Mouse (Mus musculus) forebrain, embryonic 10.5 days (tissue): Measurements from ENCODE around the gene Sh3kbp1. TPM values are rescaled to one million over a fixed set of nuclear protein-coding genes. Genes with fewer than 3 reads are reported as not detected.
A peak's percentile ranks its signal among the peaks of the same experiment; 100 is the strongest.

Experiments used
- DNase-seq: peaks from one replicate; pipeline ENCODE4 v3.0.0-alpha.2; 2017; ENCODE audit warnings: low spot score; ENCODE audit errors: extremely low spot score
- H3K27ac ChIP-seq: fragments of 300-500 bp; sonication (generic); 2 replicates; pipeline ENCODE4 v1.5.1; 2016; ENCODE audit warnings: mild to moderate bottlenecking
- H3K27me3 ChIP-seq: fragments of 300-500 bp; sonication (generic); 2 replicates; pipeline ENCODE4 v1.6.1; 2016; ENCODE audit warnings: mild to moderate bottlenecking; ENCODE audit not compliant: poor library complexity, severe bottlenecking
- H3K36me3 ChIP-seq: fragments of 300-500 bp; sonication (generic); replicated peaks from 2 replicates; pipeline ENCODE4 v1.6.1; 2016; ENCODE audit warnings: mild to moderate bottlenecking, moderate library complexity
- H3K4me1 ChIP-seq: fragments of 300-500 bp; sonication (generic); 2 replicates; pipeline ENCODE4 v1.6.1; 2016
- H3K4me3 ChIP-seq: fragments of 300-500 bp; sonication (generic); 2 replicates; pipeline ENCODE4 v1.5.1; 2016; ENCODE audit warnings: mild to moderate bottlenecking, moderate library complexity
- H3K9me3 ChIP-seq: fragments of 300-500 bp; sonication (generic); 2 replicates; pipeline ENCODE4 v1.6.1; 2016; ENCODE audit warnings: mild to moderate bottlenecking, moderate library complexity
- WGBS: fragments of 180-500 bp; shearing (Covaris S2); methylation state at CpG from one replicate; pipeline ENCODE4 v1.1.7; 2016; 5-methylcytosine and 5-hydroxymethylcytosine counted together
- polyA plus RNA-seq: library from polyadenylated mRNA; unstranded; fragments of >200 nt; fragmentation: Nextera tagmentation; extraction: Ambion mirVana; gene quantifications from 2 replicates; pipeline ENCODE4 v1.2.1, GENCODE M21; 2016

Gene Sh3kbp1
- polyA plus RNA-seq, 1 experiment from 2014 or later = 16.5 TPM

DNA sequence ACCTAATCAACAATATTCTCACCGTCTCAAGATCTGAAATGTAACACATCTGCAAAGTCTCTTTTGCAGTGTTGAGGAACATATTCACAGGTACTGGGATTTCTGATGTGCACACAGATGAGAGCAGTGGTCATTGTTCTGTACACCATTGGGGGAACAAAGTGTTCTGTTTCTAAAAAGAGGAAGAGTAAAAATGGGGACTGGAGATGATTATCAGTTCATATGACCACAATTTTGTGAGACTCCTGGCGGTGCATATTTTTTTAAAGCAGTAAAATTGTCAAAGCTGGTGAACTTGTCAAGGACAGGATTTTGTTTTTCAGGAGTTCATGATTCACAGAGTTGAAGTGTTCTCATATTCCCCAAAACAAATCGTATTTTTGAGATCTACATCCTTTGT, 18.2 kb downstream of the Sh3kbp1 start:
- H3K4me1 ChIP-seq = peaks cover under 1% of the 10 kb centered on the region; the same call in 1 of the 2 replicates
- WGBS = 96% methylated on average over 3 of the region's 3 CpGs
- H3K9me3 ChIP-seq = no peaks in the 10 kb centered on the region
- no peak for DNase-seq
- H3K27me3 ChIP-seq = peaks cover 86% of the 10 kb centered on the region
- H3K4me3 ChIP-seq = no peak overlapping the region
- no peaks in the 10 kb centered on the region for H3K36me3 ChIP-seq
- no peak overlapping the region for H3K27ac ChIP-seq

GRCm38 (mm10) chrX:159647564-159647963, 20.5 kb downstream of the Sh3kbp1 start:
- Histone ChIP-seq H3K4me3 (no peak overlapping the region), H3K27me3 (peaks cover 87% of the 10 kb centered on the region), H3K27ac (no peak overlapping the region), H3K36me3 (no peaks in the 10 kb centered on the region), H3K4me1 (peaks cover 6% of the 10 kb centered on the region; the same call in 1 of the 2 replicates), H3K9me3 (no peaks in the 10 kb centered on the region)
- WGBS = 90% methylated on average over 5 of the region's 5 CpGs
- no peak for DNase-seq

DNA sequence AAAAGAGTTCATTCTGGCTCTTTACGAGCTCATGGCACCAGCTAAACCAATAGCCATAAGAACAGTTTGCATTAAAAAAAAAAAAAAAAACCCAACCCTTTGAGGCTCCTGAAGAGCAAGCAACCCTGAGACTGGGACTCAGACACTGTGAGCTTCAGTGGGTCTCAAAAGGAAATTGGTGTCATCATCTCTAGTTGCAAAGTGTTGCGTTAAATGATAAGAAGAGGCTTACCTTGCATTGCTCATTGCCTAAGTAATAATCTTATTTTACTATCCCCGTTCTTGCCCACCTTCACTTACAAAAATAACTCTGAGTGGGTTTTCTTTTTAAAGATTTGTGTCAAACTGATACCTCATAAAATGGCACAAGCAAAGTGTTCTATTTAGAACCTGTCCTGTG, 21.5 kb downstream of the Sh3kbp1 start:
- H3K4me1 ChIP-seq = peaks cover 6% of the 10 kb centered on the region; the same call in 1 of the 2 replicates
- DNase-seq = no peak
- H3K27ac ChIP-seq = no peak overlapping the region
- H3K36me3 ChIP-seq = no peaks in the 10 kb centered on the region
- H3K9me3 ChIP-seq = no peaks in the 10 kb centered on the region
- no peak overlapping the region for H3K4me3 ChIP-seq
- 91% methylated on average over 3 of the region's 3 CpGs for WGBS
- peaks cover 80% of the 10 kb centered on the region for H3K27me3 ChIP-seq

DNA sequence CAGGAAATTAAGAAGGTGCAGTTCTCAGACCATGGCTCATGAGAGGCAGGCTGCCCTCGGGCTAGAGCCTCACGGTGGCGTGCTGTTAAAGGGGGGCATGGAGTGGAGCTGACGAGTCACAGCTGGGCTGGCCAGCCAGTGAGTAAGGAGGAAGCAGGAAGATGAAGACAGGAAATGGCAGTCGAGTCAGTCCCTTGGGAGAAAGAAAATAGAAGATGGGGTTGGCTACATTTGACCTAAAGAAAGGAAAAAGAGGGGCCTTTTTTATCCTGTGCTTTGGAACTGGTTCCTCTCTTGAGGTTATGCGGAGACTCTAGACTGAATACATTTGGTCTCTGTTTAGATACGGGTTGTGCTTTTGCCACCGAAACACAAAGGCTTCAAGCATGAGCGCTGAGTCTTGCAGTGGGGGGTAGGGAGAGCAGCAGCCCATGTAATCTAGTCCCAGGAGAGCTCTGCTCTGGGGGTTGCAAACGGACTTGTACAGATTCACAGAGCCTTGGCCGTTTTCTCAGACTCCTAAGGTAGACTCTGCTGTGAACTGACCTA, 23.1 kb downstream of the Sh3kbp1 start:
- peak overlapping the region; percentile 40; the same call in 1 of the 2 replicates for H3K27ac ChIP-seq
- no peaks in the 10 kb centered on the region for H3K9me3 ChIP-seq
- no peaks in the 10 kb centered on the region for H3K36me3 ChIP-seq
- peaks cover 6% of the 10 kb centered on the region; the same call in 1 of the 2 replicates for H3K4me1 ChIP-seq
- no peak for DNase-seq
- no peak overlapping the region for H3K4me3 ChIP-seq
- H3K27me3 ChIP-seq = peaks cover 80% of the 10 kb centered on the region
- whole genome bisulfite sequencing = 62% methylated on average over 11 of the region's 11 CpGs

DNA sequence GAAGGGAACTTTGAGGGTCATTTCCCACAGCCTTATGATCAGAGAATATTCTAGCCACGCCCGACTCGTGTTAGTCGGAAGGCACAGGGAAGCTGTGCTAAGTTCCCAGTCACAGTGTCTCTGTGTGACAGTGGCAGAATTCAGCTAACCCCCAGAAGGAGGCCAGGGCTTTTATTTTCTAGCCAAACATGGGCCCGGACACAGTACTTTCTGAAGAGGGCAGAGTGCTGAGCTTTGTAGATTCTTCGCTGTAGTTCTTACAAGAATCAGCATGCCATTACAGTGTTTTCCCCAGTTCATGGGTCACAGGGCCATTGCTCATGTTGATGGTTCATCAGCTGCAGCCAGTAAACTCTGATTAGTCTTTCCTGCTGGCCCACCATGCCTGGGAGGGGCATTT, 23.7 kb downstream of the Sh3kbp1 start:
- Histone ChIP-seq H3K27me3 (peaks cover 80% of the 10 kb centered on the region), H3K4me1 (peaks cover 6% of the 10 kb centered on the region; the same call in 1 of the 2 replicates), H3K4me3 (no peak overlapping the region), H3K9me3 (no peaks in the 10 kb centered on the region), H3K36me3 (no peaks in the 10 kb centered on the region), H3K27ac (no peak overlapping the region)
- WGBS = 87% methylated on average over 6 of the region's 6 CpGs
- DNase-seq = no peak

DNA sequence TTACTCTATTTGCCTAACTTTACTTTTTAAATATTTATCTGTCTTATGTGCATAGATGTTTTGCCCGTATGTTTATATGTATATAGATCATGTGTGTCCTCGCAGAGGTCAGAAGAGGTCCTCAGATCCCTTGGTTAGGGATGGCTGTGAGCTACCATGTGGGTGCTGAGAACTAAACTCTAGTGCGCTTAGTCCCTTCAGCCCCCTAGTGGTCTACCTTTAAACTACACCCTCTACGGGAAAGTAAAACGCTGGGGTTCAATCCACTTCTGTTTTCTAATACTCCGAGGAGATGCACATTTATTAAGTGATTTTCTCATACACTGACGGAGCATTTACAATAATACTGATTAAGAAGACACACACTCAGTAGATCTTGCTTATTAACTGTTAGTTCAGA, 44.3 kb downstream of the Sh3kbp1 start:
- Histone ChIP-seq H3K9me3 (no peaks in the 10 kb centered on the region), H3K4me3 (no peak overlapping the region), H3K4me1 (0 out of 2 replicates have a peak, but pooled peaks cover 3% of the 10 kb centered on the region), H3K36me3 (no peaks in the 10 kb centered on the region), H3K27ac (no peak overlapping the region), H3K27me3 (peaks cover 53% of the 10 kb centered on the region)
- 83% methylated on average over 7 of the region's 7 CpGs for WGBS
- DNase-seq = no peak

DNA sequence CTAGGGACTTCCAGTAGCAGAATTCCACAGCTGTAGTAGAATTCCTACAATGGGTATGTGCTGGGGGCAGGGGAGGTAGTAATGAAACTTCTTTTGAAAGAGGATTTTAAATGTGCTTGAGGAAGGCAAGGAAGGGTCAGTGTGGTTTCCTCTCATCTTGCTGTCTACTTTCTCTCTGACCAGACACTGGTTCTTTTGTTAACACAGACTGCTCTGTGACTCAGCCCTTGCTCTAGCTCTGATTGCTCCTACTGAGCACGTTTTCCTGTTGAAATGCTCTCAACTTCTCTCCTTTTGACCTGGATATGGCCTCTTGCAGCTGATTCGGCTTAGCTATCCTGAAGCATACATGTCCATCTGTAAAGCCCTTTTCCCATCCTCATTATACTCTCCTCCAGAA, 45.4 kb downstream of the Sh3kbp1 start:
- no peak for DNase-seq
- Histone ChIP-seq H3K36me3 (no peaks in the 10 kb centered on the region), H3K4me3 (no peak overlapping the region), H3K9me3 (no peaks in the 10 kb centered on the region), H3K4me1 (0 out of 2 replicates have a peak, but pooled peaks cover 3% of the 10 kb centered on the region), H3K27ac (no peak overlapping the region), H3K27me3 (peaks cover 64% of the 10 kb centered on the region)
- WGBS = 58% methylated on average over 2 of the region's 2 CpGs

DNA sequence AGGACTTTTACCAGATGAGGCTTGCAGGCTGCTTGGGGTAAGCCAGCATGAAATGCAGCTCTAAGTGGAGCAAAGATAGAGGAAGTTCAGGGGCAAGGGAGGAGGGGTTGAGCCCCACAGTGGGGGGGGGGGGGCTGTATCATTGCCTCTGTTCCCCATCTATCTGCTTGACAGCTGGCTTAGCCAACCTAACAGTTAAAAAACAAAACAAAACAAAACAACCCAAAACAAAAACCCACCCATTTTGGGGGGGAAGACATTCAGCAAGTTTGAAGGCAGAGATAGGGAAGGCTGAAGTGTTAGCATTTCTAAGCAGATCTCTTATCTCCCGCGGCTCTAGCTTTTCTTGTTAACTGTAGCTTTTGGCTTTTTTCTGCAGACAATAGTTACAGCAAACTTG, 49.2 kb downstream of the Sh3kbp1 start:
- Histone ChIP-seq H3K36me3 (no peaks in the 10 kb centered on the region), H3K27ac (no peak overlapping the region), H3K4me3 (no peak overlapping the region), H3K27me3 (peaks cover 89% of the 10 kb centered on the region), H3K4me1 (0 out of 2 replicates have a peak, but pooled peaks cover 3% of the 10 kb centered on the region), H3K9me3 (no peaks in the 10 kb centered on the region)
- WGBS = 45% methylated on average over 2 of the region's 2 CpGs
- DNase-seq = no peak

DNA sequence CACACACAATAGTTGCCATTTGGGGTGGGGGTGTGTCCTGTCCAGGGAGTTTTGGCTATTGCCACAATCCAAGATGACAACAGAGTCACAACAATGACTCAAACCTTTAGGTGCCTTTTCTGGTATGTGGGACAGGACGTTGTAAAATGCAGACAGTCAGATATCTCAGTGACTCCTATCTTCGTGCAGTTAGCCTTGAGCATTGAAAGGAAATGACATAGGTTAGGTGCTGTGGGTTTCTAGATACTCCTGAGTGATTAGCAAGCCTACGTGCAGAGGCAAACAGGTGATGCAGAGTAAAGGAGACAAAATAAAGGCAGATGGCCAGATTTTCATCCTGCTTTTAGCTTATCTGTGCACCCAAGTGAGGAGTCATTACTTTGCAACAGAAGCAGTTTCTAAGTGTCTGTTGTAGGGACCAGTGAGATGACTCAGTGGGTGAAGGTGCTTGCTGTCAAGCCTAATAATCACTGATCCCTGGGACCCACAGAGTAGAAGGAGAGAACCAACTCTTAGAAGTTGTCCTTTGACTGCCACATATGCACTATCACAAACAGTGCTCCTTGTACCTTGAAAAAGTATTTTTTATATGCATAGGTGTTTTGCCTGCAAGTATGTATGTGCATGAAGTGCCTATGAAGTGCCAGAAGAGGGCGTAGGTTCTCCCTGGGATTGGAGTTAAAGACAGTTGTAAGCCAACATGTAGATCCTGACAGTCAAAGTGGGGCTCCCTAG, 50.7 kb downstream of the Sh3kbp1 start:
- DNase-seq = no peak
- Histone ChIP-seq H3K9me3 (no peaks in the 10 kb centered on the region), H3K4me1 (0 out of 2 replicates have a peak, but pooled peaks cover 3% of the 10 kb centered on the region), H3K4me3 (no peak overlapping the region), H3K27me3 (peaks cover 92% of the 10 kb centered on the region), H3K27ac (no peak overlapping the region), H3K36me3 (no peaks in the 10 kb centered on the region)
- 78% methylated on average over 4 of the region's 4 CpGs for WGBS

DNA sequence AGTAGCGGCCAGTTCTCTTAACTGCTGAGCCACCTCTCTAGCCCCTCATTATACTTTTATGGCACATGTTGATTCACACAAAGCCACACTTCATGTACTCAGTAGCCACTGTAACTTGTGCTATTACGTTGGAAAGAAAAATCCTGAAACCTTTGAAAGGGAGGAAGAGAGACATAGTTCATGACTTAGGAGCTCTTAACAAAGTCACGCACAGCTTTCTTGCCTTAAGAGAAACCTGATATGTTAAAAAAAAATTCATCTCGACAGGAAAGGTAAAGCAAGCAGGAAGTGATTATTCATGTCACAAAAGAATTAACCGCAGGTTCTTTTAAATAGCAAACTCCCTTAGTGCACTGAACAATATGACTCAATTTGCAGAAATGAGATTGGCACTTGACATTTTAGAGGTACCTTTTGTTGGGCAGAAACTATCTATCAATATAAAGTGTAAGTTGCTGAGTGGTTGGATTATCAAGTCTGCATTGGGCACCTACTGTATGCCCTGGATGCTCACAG, 51.3 kb downstream of the Sh3kbp1 start:
- H3K9me3 ChIP-seq = no peaks in the 10 kb centered on the region

GRCm38 (mm10) chrX:159685521-159685920, 58.4 kb downstream of the Sh3kbp1 start:
- DNase-seq = no peak
- Histone ChIP-seq H3K4me1 (no peaks in the 10 kb centered on the region), H3K4me3 (no peak overlapping the region), H3K9me3 (no peaks in the 10 kb centered on the region), H3K27me3 (peaks cover 96% of the 10 kb centered on the region), H3K27ac (no peak overlapping the region), H3K36me3 (no peaks in the 10 kb centered on the region)
- WGBS = 41% methylated on average over 1 of the region's 1 CpGs

More for the DNA sequence above, 51.3 kb downstream of the Sh3kbp1 start:
- no peak for DNase-seq
- H3K4me3 ChIP-seq = no peak overlapping the region
- no peak overlapping the region for H3K27ac ChIP-seq
- peaks cover 94% of the 10 kb centered on the region for H3K27me3 ChIP-seq
- 79% methylated on average over 5 of the region's 5 CpGs for WGBS
- 0 out of 2 replicates have a peak, but pooled peaks cover 3% of the 10 kb centered on the region for H3K4me1 ChIP-seq
- H3K36me3 ChIP-seq = no peaks in the 10 kb centered on the region

GRCm38 (mm10) chrX:159686850-159687249, 59.8 kb downstream of the Sh3kbp1 start:
- no peak overlapping the region for H3K4me3 ChIP-seq
- DNase-seq = no peak
- 79% methylated on average over 4 of the region's 4 CpGs for WGBS
- no peaks in the 10 kb centered on the region for H3K9me3 ChIP-seq
- H3K36me3 ChIP-seq = no peaks in the 10 kb centered on the region
- no peak overlapping the region for H3K27ac ChIP-seq
- peaks cover 92% of the 10 kb centered on the region for H3K27me3 ChIP-seq
- no peaks in the 10 kb centered on the region for H3K4me1 ChIP-seq

- Histone ChIP-seq H3K27me3 (peaks cover 85% of the 10 kb centered on the region), H3K4me1 (no peaks in the 10 kb centered on the region), H3K9me3 (no peaks in the 10 kb centered on the region), H3K4me3 (no peak overlapping the region), H3K36me3 (no peaks in the 10 kb centered on the region), H3K27ac (no peak overlapping the region)
- 94% methylated on average over 5 of the region's 5 CpGs for WGBS
- no peak for DNase-seq
Measured at GRCm38 (mm10) chrX:159688698-159689097, 61.6 kb downstream of the Sh3kbp1 start.
